Mouse (Mus musculus) kidney, embryonic 14.5 days (tissue): ENCODE measurements around the gene Itgb4. TPM values are rescaled to one million over a fixed set of nuclear protein-coding genes. Genes with fewer than 3 reads are reported as not detected.

Experiments
- ATAC-seq: fragments of 200-750 bp; cut with Nextera tagmentation; 2 replicates; pipeline ENCODE4 v1.8.0; 2017; ENCODE audit warnings: moderate number of reproducible peaks, mild to moderate bottlenecking, moderate TSS enrichment, moderate library complexity; ENCODE audit not compliant: low FRiP score, low TSS enrichment
- H3K27ac ChIP-seq: fragments of 300-500 bp; sonication (generic); 2 replicates; pipeline ENCODE4 v1.5.1; 2014; ENCODE audit warnings: low read depth, mild to moderate bottlenecking, low read length, moderate library complexity, mixed read lengths
- H3K27me3 ChIP-seq: fragments of 300-500 bp; sonication (generic); 2 replicates; pipeline ENCODE4 v1.6.1; 2014; ENCODE audit warnings: mild to moderate bottlenecking, low read length; ENCODE audit not compliant: control insufficient read depth, insufficient read depth
- H3K36me3 ChIP-seq: fragments of 300-500 bp; sonication (generic); 2 replicates; pipeline ENCODE4 v1.6.1; 2014; ENCODE audit warnings: low read length, mixed read lengths; ENCODE audit not compliant: control insufficient read depth, insufficient read depth
- H3K4me1 ChIP-seq: fragments of 300-500 bp; sonication (generic); 2 replicates; pipeline ENCODE4 v1.6.1; 2014; ENCODE audit warnings: low read length, mixed read lengths; ENCODE audit not compliant: control insufficient read depth, insufficient read depth
- H3K4me2 ChIP-seq: fragments of 300-500 bp; sonication (generic); replicated peaks from 2 replicates; pipeline ENCODE4 v1.6.1; 2014; ENCODE audit warnings: low read depth, mild to moderate bottlenecking, low read length
- H3K4me3 ChIP-seq: fragments of 300-500 bp; sonication (generic); 2 replicates; pipeline ENCODE4 v1.5.1; 2014; ENCODE audit warnings: mild to moderate bottlenecking, low read length
- H3K9ac ChIP-seq: fragments of 300-500 bp; sonication (generic); 2 replicates; pipeline ENCODE4 v1.6.1; 2014; ENCODE audit warnings: low read depth, mild to moderate bottlenecking, low read length, moderate library complexity
- H3K9me3 ChIP-seq: fragments of 300-500 bp; sonication (generic); 2 replicates; pipeline ENCODE4 v1.6.1; 2016; ENCODE audit warnings: low read length; ENCODE audit not compliant: control insufficient read depth
- WGBS: fragments of 180-500 bp; shearing (Covaris S2); extraction: QIAGEN DNeasy Blood & Tissue Kit; methylation state at CpG from one replicate; pipeline ENCODE4 v1.1.7; 2014; 5-methylcytosine and 5-hydroxymethylcytosine counted together
- polyA plus RNA-seq: library from polyadenylated mRNA; unstranded; fragments of >200 nt; fragmentation: Nextera tagmentation; extraction: Ambion mirVana; gene quantifications from 2 replicates; pipeline ENCODE4 v1.2.1, GENCODE M21; 2014

The Itgb4 gene
- polyA plus RNA-seq, 1 experiment from 2014 or later: 2.1 TPM

- Histone ChIP-seq H3K27ac (no peak overlapping the region), H3K27me3 (no peaks in the 10 kb centered on the region), H3K9me3 (no peaks in the 10 kb centered on the region), H3K4me3 (no peak overlapping the region), H3K9ac (no peak overlapping the region), H3K4me1 (peaks cover 6% of the 10 kb centered on the region), H3K36me3 (peaks cover 34% of the 10 kb centered on the region), H3K4me2 (no peak overlapping the region)
- 55% methylated on average over 3 of the region's 3 CpGs for WGBS
- ATAC-seq: no peak
Observed at GRCm38 (mm10) chr11:116036671-116037070, 62.2 kb downstream of the Itgb4 start.

DNA sequence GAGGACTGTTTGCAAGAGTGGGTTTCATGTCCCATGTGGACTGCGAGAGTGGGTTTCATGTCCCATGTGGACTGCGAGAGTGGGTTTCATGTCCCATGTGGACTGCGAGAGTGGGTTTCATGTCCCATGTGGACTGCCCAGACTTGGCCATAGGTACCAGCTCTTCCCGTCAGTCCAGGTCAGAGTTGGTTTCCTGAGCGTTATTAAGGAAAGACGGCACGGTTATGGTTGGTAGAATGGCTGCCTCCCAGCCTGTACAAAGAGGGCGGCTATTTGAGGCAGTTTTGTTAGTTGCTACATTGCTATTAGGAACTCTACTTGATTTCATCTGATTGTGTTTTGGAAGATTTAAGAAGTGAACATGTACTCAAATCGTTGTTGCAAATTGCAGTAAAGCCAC lies 63.3 kb downstream of the Itgb4 start:
- Histone ChIP-seq H3K4me2 (no peak overlapping the region), H3K27me3 (no peaks in the 10 kb centered on the region), H3K9ac (no peak overlapping the region), H3K27ac (no peak overlapping the region), H3K4me1 (0 out of 2 replicates have a peak, but pooled peaks cover under 1% of the 10 kb centered on the region), H3K36me3 (peaks cover 35% of the 10 kb centered on the region), H3K9me3 (no peaks in the 10 kb centered on the region), H3K4me3 (no peak overlapping the region)
- no peak for ATAC-seq
- WGBS: 91% methylated on average over 9 of the region's 9 CpGs

DNA sequence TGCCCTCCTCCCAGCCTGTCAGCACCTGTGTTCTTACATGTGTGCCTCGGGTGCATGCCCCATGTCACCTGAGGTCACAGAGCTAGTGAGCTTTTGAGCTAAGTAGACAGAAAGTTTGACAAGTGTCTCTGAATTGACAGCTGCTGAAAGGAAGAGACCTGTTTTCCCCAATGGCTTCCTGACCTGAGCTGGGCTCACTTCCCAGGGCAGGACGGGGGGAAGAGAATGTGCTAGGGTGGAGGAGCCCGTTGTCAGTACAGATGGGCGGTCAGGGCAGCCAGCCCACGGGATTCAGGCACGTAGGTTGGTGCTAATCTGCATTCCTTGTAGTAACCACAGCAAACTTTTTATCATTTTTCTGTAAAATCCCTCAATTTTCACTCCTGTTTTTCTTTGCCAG lies 66.1 kb downstream of the Itgb4 start:
- no peak overlapping the region for H3K4me3 ChIP-seq
- no peak overlapping the region for H3K9ac ChIP-seq
- no peaks in the 10 kb centered on the region for H3K9me3 ChIP-seq
- no peak for ATAC-seq
- no peak overlapping the region for H3K27ac ChIP-seq
- H3K4me1 ChIP-seq: no peaks in the 10 kb centered on the region
- 88% methylated on average over 6 of the region's 6 CpGs for WGBS
- no peaks in the 10 kb centered on the region for H3K27me3 ChIP-seq
- peaks cover 40% of the 10 kb centered on the region for H3K36me3 ChIP-seq
- no peak overlapping the region for H3K4me2 ChIP-seq

GRCm38 (mm10) chr11:116041833-116042232 lies 67.3 kb downstream of the Itgb4 start:
- H3K4me2 ChIP-seq: no peak overlapping the region
- H3K4me3 ChIP-seq: no peak overlapping the region
- H3K27ac ChIP-seq: no peak overlapping the region
- ATAC-seq: no peak
- no peaks in the 10 kb centered on the region for H3K4me1 ChIP-seq
- peaks cover 50% of the 10 kb centered on the region for H3K36me3 ChIP-seq
- H3K27me3 ChIP-seq: no peaks in the 10 kb centered on the region
- no peaks in the 10 kb centered on the region for H3K9me3 ChIP-seq
- WGBS: 100% methylated on average over 2 of the region's 2 CpGs
- H3K9ac ChIP-seq: no peak overlapping the region

DNA sequence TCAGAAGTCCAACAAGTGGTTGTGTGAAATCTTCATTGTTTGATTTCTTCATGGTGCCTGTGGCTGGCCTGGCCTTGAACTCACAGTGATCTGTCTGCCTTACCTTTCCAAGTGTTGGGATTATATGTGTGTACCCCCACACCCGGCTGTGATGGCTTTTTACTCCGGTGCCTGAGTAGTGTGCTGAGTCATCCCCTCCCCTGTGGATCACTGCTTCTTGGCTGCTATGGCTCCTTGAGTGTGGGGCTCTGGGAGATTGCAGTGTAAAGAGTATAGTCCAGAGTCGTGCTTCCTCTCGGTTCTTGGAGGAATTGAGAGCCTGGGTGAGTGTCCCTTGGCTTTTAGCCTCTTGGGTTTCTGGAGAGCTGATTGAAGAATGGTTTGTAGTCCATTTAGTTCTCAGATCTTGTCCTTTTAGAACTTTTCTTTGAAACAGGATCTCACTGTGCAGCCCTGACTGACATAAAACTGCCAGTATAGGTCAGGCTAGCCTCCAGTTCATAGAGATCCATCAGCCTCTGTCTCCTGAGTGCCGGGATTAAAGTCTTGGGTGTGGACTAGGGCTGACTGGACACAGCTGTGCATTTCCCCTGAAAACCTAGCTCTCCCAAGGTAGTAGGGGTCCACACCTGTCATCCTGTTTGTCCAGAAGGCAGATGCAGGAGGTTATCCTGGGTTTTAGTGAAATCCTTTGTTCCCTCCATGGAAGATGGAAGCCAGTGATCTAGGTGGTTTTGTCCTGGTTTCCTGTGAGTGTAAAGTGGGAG lies 68.0 kb downstream of the Itgb4 start:
- Histone ChIP-seq H3K9me3 (no peaks in the 10 kb centered on the region), H3K36me3 (peaks cover 57% of the 10 kb centered on the region), H3K27ac (no peak overlapping the region), H3K4me3 (no peak overlapping the region), H3K27me3 (no peaks in the 10 kb centered on the region), H3K4me1 (no peaks in the 10 kb centered on the region), H3K4me2 (no peak overlapping the region), H3K9ac (no peak overlapping the region)
- ATAC-seq: 0 out of 2 replicates have a peak, but pooled peaks have one; percentile 64
- WGBS: 26% methylated on average over 5 of the region's 5 CpGs

DNA sequence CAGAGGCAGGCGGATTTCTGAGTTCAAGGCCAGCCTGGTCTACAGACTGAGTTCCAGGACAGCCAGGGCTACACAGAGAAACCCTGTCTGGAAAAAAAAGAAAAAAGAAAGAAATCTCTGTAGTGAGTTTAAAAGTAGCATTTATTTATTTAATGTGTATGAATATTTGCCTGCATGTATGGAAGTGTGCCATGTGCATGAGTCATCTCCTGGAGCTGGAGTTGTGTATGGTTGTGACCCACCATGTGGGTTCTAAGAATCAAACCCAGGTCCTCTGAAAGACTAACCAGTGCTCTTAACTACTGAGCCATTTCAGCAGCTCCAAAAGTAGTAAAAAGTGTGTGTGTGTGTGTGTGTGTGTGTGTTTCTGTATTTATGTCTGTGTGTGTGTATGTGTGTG lies 68.8 kb downstream of the Itgb4 start:
- H3K9ac ChIP-seq: no peak overlapping the region
- H3K9me3 ChIP-seq: no peaks in the 10 kb centered on the region
- H3K27ac ChIP-seq: no peak overlapping the region
- H3K4me3 ChIP-seq: no peak overlapping the region
- ATAC-seq: no peak
- 95% methylated on average over 1 of the region's 1 CpGs for WGBS
- H3K27me3 ChIP-seq: no peaks in the 10 kb centered on the region
- H3K4me1 ChIP-seq: no peaks in the 10 kb centered on the region
- H3K36me3 ChIP-seq: peaks cover 62% of the 10 kb centered on the region
- H3K4me2 ChIP-seq: no peak overlapping the region

- Histone ChIP-seq H3K4me3 (no peak overlapping the region), H3K9ac (no peak overlapping the region), H3K36me3 (peaks cover 68% of the 10 kb centered on the region), H3K4me1 (no peaks in the 10 kb centered on the region), H3K27me3 (no peaks in the 10 kb centered on the region), H3K4me2 (no peak overlapping the region), H3K9me3 (no peaks in the 10 kb centered on the region), H3K27ac (no peak overlapping the region)
- WGBS: 96% methylated on average over 6 of the region's 6 CpGs
- no peak for ATAC-seq
Observed at GRCm38 (mm10) chr11:116045173-116045572, 70.7 kb downstream of the Itgb4 start.

GRCm38 (mm10) chr11:116049610-116050009 lies 75.1 kb downstream of the Itgb4 start:
- Histone ChIP-seq H3K27me3 (no peaks in the 10 kb centered on the region), H3K4me1 (no peaks in the 10 kb centered on the region), H3K9me3 (no peaks in the 10 kb centered on the region), H3K27ac (no peak overlapping the region), H3K4me2 (no peak overlapping the region), H3K36me3 (peaks cover 94% of the 10 kb centered on the region), H3K4me3 (no peak overlapping the region), H3K9ac (no peak overlapping the region)
- no peak for ATAC-seq
- WGBS: 76% methylated on average over 2 of the region's 2 CpGs

DNA sequence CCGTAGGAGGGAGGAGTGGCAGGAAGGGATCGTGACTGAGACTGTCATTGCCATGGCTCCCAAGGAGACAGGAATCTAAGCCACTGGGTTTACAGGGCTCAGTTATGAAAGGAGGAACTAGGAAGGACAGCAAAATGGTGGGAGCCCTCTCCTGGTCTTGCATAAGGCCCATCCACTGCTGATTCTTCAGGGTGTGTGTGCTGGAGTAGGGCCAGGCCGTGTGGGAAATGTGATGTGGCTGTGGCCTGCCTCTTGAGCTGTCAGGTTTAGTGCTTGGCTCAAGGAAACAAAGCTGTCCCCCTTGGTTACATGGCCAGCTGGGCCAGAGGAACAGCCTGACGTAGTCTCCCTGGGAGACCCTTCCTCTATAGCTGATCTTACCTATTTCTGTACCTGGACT lies 75.7 kb downstream of the Itgb4 start:
- WGBS: 77% methylated on average over 4 of the region's 4 CpGs
- no peaks in the 10 kb centered on the region for H3K27me3 ChIP-seq
- peaks cover 94% of the 10 kb centered on the region for H3K36me3 ChIP-seq
- no peaks in the 10 kb centered on the region for H3K4me1 ChIP-seq
- H3K27ac ChIP-seq: no peak overlapping the region
- ATAC-seq: no peak
- no peak overlapping the region for H3K4me2 ChIP-seq
- H3K4me3 ChIP-seq: no peak overlapping the region; the same call in 1 of the 2 replicates
- H3K9me3 ChIP-seq: no peaks in the 10 kb centered on the region
- H3K9ac ChIP-seq: no peak overlapping the region
